Mouse (Mus musculus) CH12.LX (cell line): ENCODE measurements around the gene Tmem246. TPM values are rescaled to one million over a fixed set of nuclear protein-coding genes. Genes with fewer than 3 reads are reported as not detected.

Source experiments
- DNase-seq: peaks from one replicate; pipeline ENCODE4 v3.0.0-alpha.2; 2013; ENCODE audit errors: extremely low read depth
- H3K27ac ChIP-seq: 2 replicates; pipeline ENCODE4 v1.5.1; 2012; ENCODE audit warnings: low read depth, mild to moderate bottlenecking, control low read depth, moderate library complexity; ENCODE audit not compliant: insufficient read depth
- H3K27me3 ChIP-seq: replicated peaks from 2 replicates; pipeline ENCODE3; 2012; ENCODE audit warnings: inconsistent platforms
- H3K36me3 ChIP-seq, 2 experiments: replicated peaks in 1 of 2; 2 replicates each; pipeline versions ENCODE3 to v1.6.1; 2012; ENCODE audit warnings: inconsistent platforms in 1 of 2, low read length in 1 of 2, mild to moderate bottlenecking in 1 of 2, mixed read lengths in 1 of 2, moderate library complexity in 1 of 2; ENCODE audit not compliant: control insufficient read depth in 1 of 2, insufficient read depth in 1 of 2
- H3K4me1 ChIP-seq, 2 experiments: 2 replicates each; pipeline ENCODE4 v1.6.1; 2012; ENCODE audit warnings: inconsistent platforms in 1 of 2, moderate library complexity in 1 of 2; ENCODE audit not compliant: insufficient read depth in 2 of 2, control insufficient read depth in 1 of 2
- H3K4me2 ChIP-seq: 2 replicates; pipeline ENCODE4 v1.6.1; 2012; ENCODE audit warnings: low read depth, mild to moderate bottlenecking, control low read depth; ENCODE audit not compliant: poor library complexity, insufficient read depth, severe bottlenecking
- H3K4me3 ChIP-seq, 3 experiments: fragments of 150-350 bp in 1 of 3; sonication (generic) in 1 of 3; replicated peaks in 1 of 3; 2 replicates each; pipeline versions ENCODE3 to v1.5.1; 2011 to 2012; ENCODE audit warnings: low read depth in 2 of 3, low read length in 2 of 3, mild to moderate bottlenecking in 2 of 3, moderate library complexity in 2 of 3, control low read depth in 1 of 3, improper control_type of control experiment in 1 of 3, inconsistent platforms in 1 of 3, mixed read lengths in 1 of 3; ENCODE audit not compliant: poor library complexity in 1 of 3
- H3K79me2 ChIP-seq: replicated peaks from 2 replicates; pipeline ENCODE4 v1.6.1; 2012; ENCODE audit warnings: mild to moderate bottlenecking, moderate library complexity; ENCODE audit not compliant: control insufficient read depth, poor library complexity, insufficient read depth, severe bottlenecking; ENCODE audit errors: extremely low read depth
- H3K9ac ChIP-seq: 2 replicates; pipeline ENCODE4 v1.6.1; 2012; ENCODE audit warnings: low read depth, mild to moderate bottlenecking, control low read depth, moderate library complexity; ENCODE audit not compliant: insufficient read depth
- H3K9me3 ChIP-seq: replicated peaks from 2 replicates; pipeline ENCODE3; 2012; ENCODE audit warnings: low read length, inconsistent platforms, mixed read lengths
- BHLHE40 ChIP-seq: IDR thresholded peaks from 2 replicates; pipeline ENCODE4 v1.6.1; 2011; ENCODE audit warnings: mild to moderate bottlenecking, low read depth, low read length, improper control_type of control experiment
- CHD1 ChIP-seq: IDR thresholded peaks from 2 replicates; pipeline ENCODE4 v1.6.1; 2012; ENCODE audit warnings: low read depth, low read length, improper control_type of control experiment, inconsistent platforms
- CTCF ChIP-seq, 2 experiments: IDR thresholded peaks in 1 of 2; conservative IDR thresholded peaks in 1 of 2; 2 replicates each; pipeline ENCODE4 v1.5.1; 2011 to 2012; ENCODE audit warnings: low read depth in 2 of 2, low read length in 2 of 2, improper control_type of control experiment in 1 of 2, inconsistent platforms in 1 of 2, mild to moderate bottlenecking in 1 of 2, moderate library complexity in 1 of 2
- E2F4 ChIP-seq: IDR thresholded peaks from 2 replicates; pipeline ENCODE4 v1.6.1; 2011; ENCODE audit warnings: low read depth, low read length, improper control_type of control experiment; ENCODE audit not compliant: insufficient replicate concordance
- EP300 ChIP-seq: IDR thresholded peaks from 2 replicates; pipeline ENCODE4 v1.6.1; 2011; ENCODE audit warnings: low read length, improper control_type of control experiment
- ETS1 ChIP-seq: conservative IDR thresholded peaks from 2 replicates; pipeline ENCODE4 v1.6.1; 2012; ENCODE audit warnings: low read depth, mild to moderate bottlenecking, inconsistent platforms, low read length, improper control_type of control experiment, moderate library complexity
- JUN ChIP-seq: IDR thresholded peaks from 2 replicates; pipeline ENCODE4 v1.6.1; 2011; ENCODE audit warnings: low read depth, mild to moderate bottlenecking, low read length, improper control_type of control experiment, moderate library complexity; ENCODE audit not compliant: insufficient read depth
- KAT2A ChIP-seq: IDR thresholded peaks from 2 replicates; pipeline ENCODE4 v1.6.1; 2012; ENCODE audit warnings: low read length, improper control_type of control experiment, inconsistent platforms; ENCODE audit not compliant: insufficient replicate concordance
- MAFK ChIP-seq: IDR thresholded peaks from 2 replicates; pipeline ENCODE4 v1.6.1; 2011; ENCODE audit warnings: low read length, improper control_type of control experiment; ENCODE audit not compliant: insufficient replicate concordance
- MAX ChIP-seq: IDR thresholded peaks from 2 replicates; pipeline ENCODE4 v1.6.1; 2011; ENCODE audit warnings: low read length, improper control_type of control experiment
- MAZ ChIP-seq: IDR thresholded peaks from 2 replicates; pipeline ENCODE4 v1.6.1; 2012; ENCODE audit warnings: low read depth, mild to moderate bottlenecking, inconsistent platforms, low read length, improper control_type of control experiment, moderate library complexity
- MYC ChIP-seq: IDR thresholded peaks from 2 replicates; pipeline ENCODE4 v1.6.1; 2011; ENCODE audit warnings: low read depth, mild to moderate bottlenecking, improper control_type of control experiment, low read length
- NELFE ChIP-seq: IDR thresholded peaks from 2 replicates; pipeline ENCODE4 v1.6.1; 2011; ENCODE audit warnings: low read depth, low read length, improper control_type of control experiment
- PAX5 ChIP-seq: IDR thresholded peaks from 2 replicates; pipeline ENCODE4 v1.6.1; 2012; ENCODE audit warnings: low read length, inconsistent platforms, mixed read lengths
- POLR2AphosphoS2 ChIP-seq: IDR thresholded peaks from 2 replicates; pipeline ENCODE4 v1.6.1; 2011; ENCODE audit warnings: low read depth, low read length, improper control_type of control experiment
- RAD21 ChIP-seq: IDR thresholded peaks from 2 replicates; pipeline ENCODE4 v1.6.1; 2011; ENCODE audit warnings: low read depth, mild to moderate bottlenecking, low read length, improper control_type of control experiment, moderate library complexity
- RCOR1 ChIP-seq: conservative IDR thresholded peaks from 2 replicates; pipeline ENCODE4 v1.6.1; 2012; ENCODE audit warnings: low read depth, mild to moderate bottlenecking, inconsistent platforms, low read length, improper control_type of control experiment
- SIN3A ChIP-seq: IDR thresholded peaks from 2 replicates; pipeline ENCODE4 v1.6.1; 2012; ENCODE audit warnings: low read length, improper control_type of control experiment, inconsistent platforms
- SMC3 ChIP-seq: IDR thresholded peaks from 2 replicates; pipeline ENCODE4 v1.6.1; 2011; ENCODE audit warnings: low read depth, low read length, improper control_type of control experiment
- TBP ChIP-seq: conservative IDR thresholded peaks from 2 replicates; pipeline ENCODE4 v1.6.1; 2011; ENCODE audit warnings: low read depth, low read length, improper control_type of control experiment
- TCF12 ChIP-seq: IDR thresholded peaks from 2 replicates; pipeline ENCODE4 v1.6.1; 2014; ENCODE audit warnings: low read depth, mild to moderate bottlenecking, inconsistent platforms, low read length, improper control_type of control experiment
- UBTF ChIP-seq: IDR thresholded peaks from 2 replicates; pipeline ENCODE4 v1.6.1; 2012; ENCODE audit warnings: low read depth, mild to moderate bottlenecking, inconsistent platforms, low read length, improper control_type of control experiment, moderate library complexity
- USF1 ChIP-seq: IDR thresholded peaks from 2 replicates; pipeline ENCODE4 v1.6.1; 2014; ENCODE audit warnings: low read depth, mild to moderate bottlenecking, inconsistent platforms, low read length, improper control_type of control experiment
- USF2 ChIP-seq: conservative IDR thresholded peaks from 2 replicates; pipeline ENCODE4 v1.6.1; 2011; ENCODE audit warnings: low read depth, low read length, improper control_type of control experiment
- ZNF384 ChIP-seq: IDR thresholded peaks from 2 replicates; pipeline ENCODE4 v1.6.1; 2012; ENCODE audit warnings: low read depth, low read length, improper control_type of control experiment, inconsistent platforms
- dilution Hi-C: fragments of 300-500 bp; cut with MboI; formaldehyde crosslinking; loops from 2 replicates; pipeline ENCODE4 v1.14.3; 2020; ENCODE audit warnings: low sequenced_read_pairs; ENCODE audit not compliant: extremely low pct_unique_long_range_greater_than_20kb, extremely low pct_ligation_motif_present
- in situ Hi-C: fragments of 300-500 bp; cut with MboI; formaldehyde crosslinking; loops from 3 replicates; pipeline ENCODE4 v1.14.3; 2019; ENCODE audit warnings: low sequenced_read_pairs, low pct_ligation_motif_present, low pct_unique_long_range_greater_than_20kb, mixed read lengths
- polyA plus RNA-seq: library from polyadenylated mRNA; unstranded; fragments of >175 nt; gene quantifications from 2 replicates; pipeline ENCODE4 v1.2.1, GENCODE M21; 2012; ENCODE audit warnings: low read depth; ENCODE audit not compliant: insufficient read length
- total RNA-seq, 2 experiments: library from RNA; depleted of rRNA; stranded (reverse); fragments of 300-350 nt in 1 of 2; fragments of >200 nt in 1 of 2; gene quantifications; 2 replicates each; pipeline ENCODE4 v1.2.3; 2012 to 2014

Gene Tmem246
- total and polyA plus RNA-seq, 3 experiments = 0.13 to 0.49 (median 0.24) TPM

- TF ChIP-seq MAZ (no peak), KAT2A (peak; percentile 86; the same call in 1 of the 2 replicates), CTCF (conservative IDR thresholded peaks at IDR 0.05 in 1 of 2, IDR thresholded peaks at IDR 0.05 in 1 of 2; ENCODE audit: low read depth in 2 of 2, low read length in 2 of 2) (no peak), TBP (no peak), BHLHE40 (no peak), JUN (no peak), NELFE (peak; percentile 65), USF2 (no peak), POLR2AphosphoS2 (no peak), CHD1 (no peak), ETS1 (no peak), MAX (peak; percentile 19; the same call in 1 of the 2 replicates), MYC (peak; percentile 3; the same call in 1 of the 2 replicates), RCOR1 (no peak), USF1 (no peak), MAFK (no peak)
- TF ChIP-seq, all 38 proteins: peak for 13
Observed at GRCm38 (mm10) chr4:49631319-49632138, 33.9 kb upstream of the Tmem246 start, which contains the start of gene Rnf20 (continued).

GRCm38 (mm10) chr4:49628941-49629340 lies 31.3 kb upstream of the Tmem246 start:
- no peak for DNase-seq
- peaks cover 15% of the 10 kb centered on the region for H3K79me2 ChIP-seq
- no peaks in the 10 kb centered on the region for H3K9me3 ChIP-seq
- no peak overlapping the region for H3K4me2 ChIP-seq
- no peak overlapping the region for H3K27ac ChIP-seq
- peaks cover 0 to 24% of the 10 kb centered on the region in 2 experiments; a peak in 2 of 4 replicates for H3K4me1 ChIP-seq
- dilution Hi-C loops (no loop called here), in situ Hi-C loops (loop anchor here (10.0 kb wide), 1 partner anchor 64 kb away; no protein-coding TSS in a partner anchor)
- no peak overlapping the region for H3K9ac ChIP-seq
- H3K36me3 ChIP-seq = peaks cover 4 to 5% of the 10 kb centered on the region in 2 experiments
- no peaks in the 10 kb centered on the region for H3K27me3 ChIP-seq
- TF ChIP-seq SMC3 (no peak), E2F4 (no peak), UBTF (no peak), KAT2A (no peak), NELFE (no peak), BHLHE40 (no peak), CTCF (conservative IDR thresholded peaks at IDR 0.05 in 1 of 2, IDR thresholded peaks at IDR 0.05 in 1 of 2; ENCODE audit: low read depth in 2 of 2, low read length in 2 of 2) (no peak), MYC (no peak), TCF12 (no peak), MAZ (no peak), ZNF384 (no peak), RAD21 (no peak), PAX5 (no peak), USF2 (no peak), MAX (no peak), SIN3A (no peak), JUN (no peak), EP300 (no peak), MAFK (no peak)
- H3K4me3 ChIP-seq = no peak overlapping the region
